In the genomic region with DNA sequence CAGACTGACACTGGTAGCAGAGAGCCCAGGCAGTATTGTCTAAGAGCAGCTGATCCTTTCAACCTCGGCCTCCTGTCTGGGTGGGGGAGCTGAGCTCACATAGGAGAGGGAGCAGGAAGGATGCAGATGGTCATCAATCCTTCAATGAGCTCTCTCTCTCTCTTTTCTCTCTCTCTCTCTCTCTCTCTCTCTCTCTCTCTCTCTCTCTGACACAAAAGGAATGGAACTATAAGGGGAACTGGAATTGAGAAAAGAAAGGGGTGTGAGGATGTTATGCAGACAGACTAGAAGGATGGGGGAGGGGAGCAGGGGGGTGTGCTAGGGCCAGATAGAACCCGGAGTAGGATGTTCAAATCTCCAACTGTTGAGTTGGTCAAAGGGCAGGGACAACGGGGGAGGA, we compare ENCODE assay signal across 23 mouse cellular contexts. TPM values are rescaled to one million over a fixed set of nuclear protein-coding genes. Genes with fewer than 3 reads are reported as not detected.
"Had no signal": no experiment of that assay in that cellular context is flagged by ENCODE, and none has a peak within 500 bp of the region (broad histone marks: within the 10 kb centered on the region; RNA-seq: fewer than 3 reads in every experiment).

A gene (minus strand): TSS at position 101 of the 400 bp plus-strand sequence.

- H3K4me2 ChIP-seq: liver, embryonic 12.5 days; lung, embryonic 15.5 days; midbrain, embryonic 11.5 days; midbrain, embryonic 13.5 days; neural tube, embryonic 13.5 days; neural tube, embryonic 15.5 days had no signal

- H3K4me3 ChIP-seq: liver, embryonic 12.5 days; lung, embryonic 15.5 days; midbrain, embryonic 13.5 days; myocyte; neural tube, embryonic 13.5 days; neural tube, embryonic 15.5 days had no signal

- H3K4me1 ChIP-seq: lung, embryonic 15.5 days; midbrain, embryonic 13.5 days had no signal

- H3K27me3 ChIP-seq: lung, embryonic 15.5 days; midbrain, embryonic 13.5 days; neural tube, embryonic 13.5 days; neural tube, embryonic 15.5 days had no signal

- H3K9ac ChIP-seq: liver, embryonic 12.5 days; liver, embryonic 14.5 days; lung, embryonic 15.5 days; midbrain, embryonic 13.5 days; neural tube, embryonic 13.5 days; neural tube, embryonic 15.5 days had no signal

- H3K36me3 ChIP-seq: liver, embryonic 12.5 days; lung, embryonic 15.5 days; midbrain, embryonic 13.5 days; neural tube, embryonic 13.5 days; neural tube, embryonic 15.5 days had no signal

- H3K27ac ChIP-seq: liver, embryonic 12.5 days; liver, embryonic 14.5 days; lung, embryonic 15.5 days; midbrain, embryonic 13.5 days; neural tube, embryonic 13.5 days; neural tube, embryonic 15.5 days had no signal

- DNase-seq: lung, adult 2 months; lung, postnatal 10 days; lung, postnatal 4 days; retina, postnatal 1 day; right cerebral cortex, adult 18-20 months; right cerebral cortex, postnatal 25 days; right cerebral cortex, postnatal 4 days; spleen, adult 18-20 months; thymus, adult 18-20 months; thymus, postnatal 14 days; thymus, postnatal 36 days had no signal

- H3K9me3 ChIP-seq: liver, embryonic 12.5 days; lung, embryonic 15.5 days; midbrain, embryonic 13.5 days; neural tube, embryonic 13.5 days; neural tube, embryonic 15.5 days had no signal

- ATAC-seq: liver, embryonic 12.5 days; midbrain, embryonic 13.5 days; midbrain, embryonic 16.5 days had no signal

RNA-seq across cellular contexts. Expression of the gene that starts here (rescaled TPM):
- polyA plus RNA-seq: liver, embryonic 12.5 days; liver, embryonic 14.5 days; liver, embryonic 16.5 days; myocyte; stomach, embryonic 14.5 days; stomach, embryonic 16.5 days had no signal
